Mouse (Mus musculus) lung, postnatal 0 days (tissue): ENCODE data around the gene Flrt1.

Experiments used
- CTCF ChIP-seq: IDR thresholded peaks from 2 replicates; pipeline ENCODE4 v1.5.1; 2016; ENCODE audit warnings: antibody characterized with exemption, mild to moderate bottlenecking
- EP300 ChIP-seq: IDR thresholded peaks from 2 replicates; pipeline ENCODE4 v1.6.1; 2016; ENCODE audit warnings: antibody characterized with exemption, mild to moderate bottlenecking, control low read depth

GRCm38 (mm10) chr19:7070775-7071174, 34.8 kb downstream of the Flrt1 start:
- TF ChIP-seq CTCF: no peak
- no peak for TF ChIP-seq EP300
